Mouse (Mus musculus): Measurements from ENCODE around the gene Mink1. TPM values are rescaled to one million over a fixed set of nuclear protein-coding genes. Genes with fewer than 3 reads are reported as not detected.

The Mink1 gene
- total RNA-seq, 2 experiments from 2014 or later: 45.8 to 49.6 TPM

DNA sequence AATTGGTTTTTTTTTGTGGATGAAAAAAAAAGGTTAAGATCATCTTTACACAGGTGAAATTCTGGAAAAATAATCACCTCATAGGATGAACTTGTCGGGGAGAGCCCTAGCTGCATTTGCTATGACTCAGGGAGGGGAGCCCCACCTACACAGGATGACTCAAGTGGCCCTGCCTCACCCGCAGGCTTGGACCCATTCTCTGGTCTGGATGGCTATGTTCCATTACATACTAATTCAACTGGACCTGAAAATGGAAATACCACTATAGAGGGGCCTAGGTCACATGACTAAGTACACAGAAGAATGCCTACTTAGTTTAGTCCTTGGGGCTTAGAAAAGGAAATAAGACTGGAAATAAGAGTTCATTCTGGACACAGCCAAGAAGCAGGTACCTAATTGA lies 88.7 kb downstream of the Mink1 start:
- DNase-seq (ENCODE audit: low spot score in 2 of 2): no peak

DNA sequence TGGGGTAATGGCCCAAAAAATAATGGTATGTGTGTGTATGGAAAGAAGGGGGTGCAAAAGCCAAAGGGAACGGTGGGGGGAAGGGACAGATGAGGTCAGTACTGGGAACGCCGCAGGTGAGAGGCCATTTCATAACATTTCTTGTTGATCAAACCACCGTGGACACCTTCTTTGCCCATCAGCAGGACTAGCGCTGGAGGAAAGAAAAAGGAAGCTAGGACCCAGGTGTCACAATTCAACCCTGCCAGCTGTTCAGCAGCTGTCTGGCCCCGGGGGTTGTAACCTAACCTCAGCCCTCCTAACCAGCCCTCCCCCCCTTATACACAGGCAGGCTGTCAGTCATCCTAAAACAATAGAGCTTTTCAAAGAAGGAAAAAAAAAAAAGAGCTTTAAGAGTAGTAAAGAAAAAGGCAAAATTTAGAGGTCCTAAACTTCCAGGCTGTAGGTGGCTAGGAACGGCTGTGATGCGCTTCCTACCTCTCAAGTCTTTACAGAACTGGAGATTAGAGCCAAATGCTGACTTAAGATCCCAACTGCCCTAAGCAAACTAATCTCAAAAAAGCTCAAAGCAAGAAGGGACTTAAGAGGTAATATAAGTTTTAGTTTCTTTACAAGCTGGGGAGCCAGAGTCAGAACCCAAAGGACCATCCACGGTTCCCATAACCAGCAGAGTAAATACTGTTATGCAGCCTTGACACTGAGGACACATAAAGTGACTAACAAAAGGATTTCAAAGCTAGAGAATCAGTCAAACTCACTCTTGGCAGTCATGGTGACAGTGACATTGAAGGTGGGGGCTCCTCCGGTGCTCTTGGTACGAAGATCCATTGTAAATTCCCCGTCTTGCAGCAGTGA lies 89.6 kb downstream of the Mink1 start:
- no peak for DNase-seq (ENCODE audit: low spot score in 2 of 2)

DNA sequence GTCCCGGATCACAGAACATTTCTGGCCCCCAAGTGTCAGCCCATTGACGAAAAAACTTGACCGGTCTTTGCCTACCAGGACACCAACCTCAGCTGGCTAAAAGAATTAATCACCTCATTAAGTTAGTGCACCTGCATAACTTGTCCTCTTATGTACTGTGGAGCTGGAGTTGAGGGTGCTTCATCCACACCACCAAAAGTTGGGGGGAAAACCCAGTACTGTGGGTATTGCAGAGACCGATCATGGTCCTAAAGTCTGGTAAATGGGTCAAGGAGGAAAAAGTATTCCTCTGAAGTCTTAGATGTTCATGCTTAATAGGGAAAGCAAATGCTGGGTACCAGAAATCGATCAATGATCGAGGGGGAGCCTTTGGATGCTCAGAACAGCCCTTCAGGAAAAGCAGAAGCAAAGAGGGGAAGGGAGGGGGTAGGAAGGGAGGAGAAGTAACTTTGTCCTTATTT lies 90.2 kb downstream of the Mink1 start:
- DNase-seq (ENCODE audit: low spot score in 2 of 2): no peak

DNA sequence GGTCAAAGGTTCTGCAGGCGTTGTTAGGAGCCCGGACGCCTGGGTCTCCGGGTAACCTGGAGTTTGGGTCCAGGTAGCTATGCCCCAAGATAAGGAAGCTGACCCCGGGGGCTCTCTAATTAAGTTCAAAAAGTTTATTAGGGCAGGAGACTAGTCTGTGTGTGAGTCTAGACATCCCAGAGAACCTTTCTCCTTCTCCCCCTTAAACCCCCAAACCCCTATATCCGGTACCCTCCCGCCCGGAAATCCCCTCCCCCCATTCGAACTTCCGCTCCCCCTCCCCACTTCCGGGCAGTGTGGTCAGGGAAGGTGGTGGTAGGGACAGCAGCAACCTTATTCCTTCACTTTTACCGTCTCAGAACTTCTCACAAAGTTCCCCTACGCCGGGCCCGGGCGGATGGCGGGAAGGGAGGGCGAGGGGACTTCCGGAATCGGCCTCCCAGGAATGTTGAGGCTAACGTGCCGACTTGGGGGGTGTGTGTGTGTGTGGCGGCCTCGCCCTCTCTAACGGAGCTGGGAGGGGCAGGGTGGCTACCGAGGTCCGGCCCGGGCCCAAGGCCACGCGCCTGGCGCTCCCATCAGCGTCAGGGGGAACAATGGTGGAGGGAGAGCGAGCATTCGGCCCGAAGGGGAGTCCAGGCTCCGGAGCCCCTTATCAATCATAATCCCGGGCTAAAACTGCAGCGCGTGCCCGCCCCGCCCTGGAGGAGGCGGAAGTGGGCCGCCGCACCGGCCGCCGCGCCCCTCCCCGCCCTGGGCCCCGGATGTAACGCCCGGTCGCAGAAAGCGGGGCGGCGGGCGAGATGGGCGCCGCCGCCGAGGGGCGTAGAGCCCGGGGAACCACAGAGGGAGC lies 90.9 kb downstream of the Mink1 start:
- DNase-seq (ENCODE audit: low spot score in 2 of 2): peak; percentile 67 to 75

DNA sequence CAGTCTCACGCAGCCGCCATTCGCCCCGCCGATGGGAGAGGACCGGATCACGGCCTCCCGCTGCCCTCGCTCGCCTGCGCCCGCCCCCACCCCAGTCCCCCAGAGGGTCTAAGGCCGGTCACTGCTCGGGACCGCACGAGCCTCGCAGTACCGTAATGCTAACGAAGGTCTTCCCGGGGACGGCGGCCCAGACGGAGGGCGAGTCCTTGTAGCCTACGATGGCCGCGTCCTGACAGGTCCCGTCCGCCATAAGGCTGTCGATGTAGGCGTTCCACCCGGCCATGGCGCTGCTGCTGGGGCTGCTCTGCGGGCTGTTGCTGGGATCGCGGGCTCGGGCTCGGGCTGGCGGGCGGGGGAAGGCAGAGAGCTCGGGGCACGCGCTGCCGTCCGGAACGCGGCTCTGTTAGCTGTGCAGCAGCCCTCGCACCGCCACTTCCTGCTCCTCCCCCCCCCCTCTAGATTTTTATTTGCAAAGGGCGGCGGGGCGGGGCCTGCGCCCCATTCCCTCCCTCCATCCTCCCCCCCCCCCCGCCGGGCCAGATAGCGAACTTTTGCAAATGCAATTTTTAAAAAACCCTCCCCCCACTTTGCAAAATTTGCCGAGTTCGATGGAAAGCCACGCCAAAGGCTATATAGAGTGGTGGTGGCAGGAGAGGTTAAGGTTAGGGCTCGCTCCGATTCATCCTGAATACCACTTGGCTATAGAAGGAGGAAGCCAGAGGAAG lies 91.7 kb downstream of the Mink1 start, which contains the start of gene Pfn1:
Pfn1 (minus strand) TSS at position 447 of the 725 bp plus-strand sequence.
- peak; percentile 74 to 77 for DNase-seq (ENCODE audit: low spot score in 2 of 2)

DNA sequence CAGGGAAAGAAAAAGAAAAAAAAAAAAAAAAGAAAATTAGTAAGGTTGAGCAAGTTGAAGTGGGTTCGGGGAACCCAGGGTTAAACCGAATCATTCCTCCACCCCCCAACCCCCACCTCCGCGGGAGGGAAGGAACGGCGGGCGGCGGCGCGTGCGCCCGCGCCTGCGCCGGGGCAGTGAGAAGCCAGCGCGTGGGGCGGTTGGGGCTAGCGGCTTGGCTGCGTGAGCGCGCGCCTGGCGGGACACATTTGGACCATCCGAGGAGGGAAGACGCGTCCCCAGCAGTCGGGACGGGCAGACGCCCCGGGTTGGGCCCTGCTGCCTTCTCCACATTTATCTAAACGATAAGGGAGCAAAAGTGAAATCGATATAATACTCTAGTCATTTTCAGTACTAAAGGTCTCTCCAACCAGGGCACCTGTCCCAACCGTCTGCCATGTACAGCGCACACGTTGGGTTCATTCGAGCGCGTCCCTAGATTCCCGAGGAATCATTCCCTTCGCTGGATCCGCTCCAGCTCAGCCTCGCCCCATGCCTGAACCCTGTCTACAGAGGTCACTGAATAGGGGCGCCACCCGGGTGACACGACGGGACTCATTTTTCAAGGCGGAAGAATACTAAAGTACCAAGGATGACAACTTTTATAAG lies 92.4 kb downstream of the Mink1 start:
- DNase-seq (ENCODE audit: low spot score in 2 of 2): peak; percentile 80 to 85

DNA sequence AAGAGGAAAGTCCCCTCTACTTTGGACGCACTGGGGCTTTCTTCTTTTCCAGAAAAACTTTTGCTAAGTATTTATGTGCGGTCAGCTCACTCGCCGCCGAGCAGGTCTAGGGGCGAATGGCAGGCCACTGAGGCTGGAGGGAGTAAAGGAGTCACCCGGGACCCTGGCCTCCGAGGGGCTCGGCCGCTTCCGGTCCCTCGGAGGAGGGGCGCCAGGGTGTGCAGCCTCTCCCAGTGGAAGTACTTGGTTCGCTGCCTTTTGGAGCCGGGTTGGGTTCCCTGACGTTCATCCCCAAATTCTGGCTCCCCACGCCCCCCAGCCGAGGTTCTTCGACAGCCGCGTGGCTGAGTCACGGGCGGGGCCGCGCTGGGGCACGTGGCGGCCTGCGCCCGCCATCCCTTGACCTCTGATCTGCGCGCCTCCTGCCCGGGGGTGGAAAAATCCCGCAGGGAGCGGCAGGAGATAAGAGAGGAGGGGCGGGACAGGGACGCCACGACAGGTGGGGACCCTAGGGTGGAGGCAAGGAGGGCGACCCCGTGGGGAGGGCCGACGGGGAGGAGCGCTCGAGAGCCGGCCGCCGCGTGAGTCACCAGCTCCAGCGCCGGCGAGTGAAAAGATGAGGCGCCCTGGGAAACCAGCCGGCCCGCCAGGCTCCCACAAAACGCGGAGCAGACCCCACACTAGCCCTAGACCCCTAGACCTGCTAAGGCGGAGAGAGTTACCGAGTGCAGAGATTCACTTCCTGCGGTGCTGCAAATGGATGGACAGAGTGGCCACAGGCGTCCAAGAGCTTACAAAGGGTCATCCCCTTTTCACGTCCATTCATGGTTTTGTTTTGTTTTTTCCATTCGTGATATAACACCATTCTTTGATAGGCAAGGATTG lies 93.1 kb downstream of the Mink1 start:
- peak; percentile 72 to 77 for DNase-seq (ENCODE audit: low spot score in 2 of 2)

DNA sequence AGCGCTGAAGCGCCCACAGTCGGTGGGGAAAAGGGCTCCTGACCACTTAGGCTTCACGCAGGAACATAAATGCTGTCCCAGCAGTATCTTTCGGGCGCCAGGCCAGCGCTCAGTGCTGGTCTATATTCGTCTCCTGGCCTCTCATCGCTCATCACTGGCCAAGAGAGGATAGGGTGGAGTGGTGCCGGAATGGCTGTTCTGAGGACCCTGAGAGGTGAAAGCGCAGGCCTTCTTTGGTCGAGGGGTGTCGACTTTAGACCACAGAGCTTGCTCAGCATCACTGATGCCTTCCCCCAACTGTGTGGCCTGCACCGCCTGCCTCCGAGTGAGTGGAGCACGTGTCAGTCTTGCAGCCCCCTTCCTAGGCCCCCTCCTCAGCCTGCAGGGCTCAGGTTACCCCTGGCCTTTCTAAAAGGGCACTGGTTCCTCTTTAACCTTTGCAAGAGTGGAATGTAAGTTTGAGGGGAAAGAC lies 93.8 kb downstream of the Mink1 start:
- no peak for DNase-seq (ENCODE audit: low spot score in 2 of 2)

DNA sequence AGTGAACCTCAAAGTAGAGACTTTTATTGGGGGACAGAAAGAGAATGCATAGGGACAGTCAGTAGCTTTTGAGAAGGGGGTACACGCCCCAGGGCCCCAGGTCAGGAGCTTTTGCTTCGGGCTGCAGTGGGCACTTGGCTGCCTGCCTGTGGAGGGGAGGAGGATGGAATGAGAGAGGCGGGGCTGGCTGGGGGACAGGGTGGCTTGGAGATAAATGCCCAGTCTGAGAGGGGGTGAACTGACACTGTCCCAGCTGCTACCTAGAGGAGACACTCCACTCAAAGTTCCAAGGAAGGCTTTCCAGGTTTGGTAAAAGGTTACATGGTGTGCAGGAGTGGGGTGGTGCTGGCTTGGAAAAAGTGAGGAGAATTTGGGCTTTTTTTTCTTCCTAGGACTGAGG lies 94.3 kb downstream of the Mink1 start, which contains the start of gene Eno3:
Eno3 (plus strand) TSS at position 239 of the 400 bp plus-strand sequence.
- DNase-seq (ENCODE audit: low spot score in 2 of 2): no peak

DNA sequence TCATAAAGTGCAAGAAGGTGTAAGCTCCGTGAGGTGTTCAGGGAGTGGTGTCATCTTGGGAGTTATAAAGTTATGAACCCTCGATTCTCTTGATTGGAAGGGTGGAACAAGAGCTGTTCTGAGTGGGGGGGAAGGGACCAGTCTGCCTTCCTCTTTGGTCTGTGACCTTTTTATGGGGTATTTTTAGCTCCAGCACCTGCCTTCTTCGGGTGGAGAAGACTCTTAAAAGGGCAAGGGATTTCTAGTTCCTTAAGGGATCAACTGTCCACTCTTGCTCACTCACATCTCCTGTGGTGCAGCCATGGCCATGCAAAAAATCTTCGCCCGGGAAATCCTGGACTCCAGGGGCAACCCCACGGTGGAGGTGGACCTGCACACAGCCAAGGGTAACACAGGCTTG lies 94.9 kb downstream of the Mink1 start:
- DNase-seq (ENCODE audit: low spot score in 2 of 2): no peak

DNA sequence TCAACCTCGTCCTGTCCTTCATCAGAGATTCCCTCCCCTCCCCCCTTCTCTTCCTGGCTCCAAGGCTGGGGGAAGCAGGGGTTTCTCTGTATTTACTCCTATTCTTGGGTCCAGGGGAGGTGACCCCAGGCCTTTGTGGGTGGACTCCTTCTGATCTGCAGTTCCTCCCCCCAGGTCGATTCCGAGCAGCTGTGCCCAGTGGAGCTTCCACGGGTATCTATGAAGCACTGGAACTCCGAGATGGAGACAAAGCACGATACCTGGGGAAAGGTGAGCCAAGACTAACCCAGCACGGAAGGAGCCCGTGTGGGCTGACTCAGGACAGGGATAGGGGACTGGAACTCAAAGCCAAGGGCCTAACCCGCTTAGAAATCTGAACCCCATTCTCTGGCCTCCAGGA lies 95.3 kb downstream of the Mink1 start:
- no peak for DNase-seq (ENCODE audit: low spot score in 2 of 2)

DNA sequence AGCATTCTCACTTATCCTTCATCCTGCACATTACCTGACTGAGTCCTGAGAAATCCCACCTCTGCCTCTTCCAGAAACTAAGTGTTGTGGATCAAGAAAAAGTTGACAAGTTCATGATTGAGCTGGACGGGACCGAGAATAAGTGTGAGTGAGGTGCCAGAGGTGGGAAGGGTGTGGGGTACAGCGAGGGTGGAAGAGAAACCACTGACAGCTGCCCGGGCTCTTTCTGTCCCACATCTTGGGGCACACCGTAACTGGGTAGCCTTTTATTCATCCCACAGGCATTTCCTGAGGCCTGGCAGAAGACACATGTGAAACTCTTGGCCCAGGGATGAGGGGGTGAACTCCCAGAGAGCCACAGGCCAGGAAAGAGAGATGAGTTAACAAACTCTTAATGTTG lies 95.8 kb downstream of the Mink1 start:
- DNase-seq (ENCODE audit: low spot score in 2 of 2): no peak

DNA sequence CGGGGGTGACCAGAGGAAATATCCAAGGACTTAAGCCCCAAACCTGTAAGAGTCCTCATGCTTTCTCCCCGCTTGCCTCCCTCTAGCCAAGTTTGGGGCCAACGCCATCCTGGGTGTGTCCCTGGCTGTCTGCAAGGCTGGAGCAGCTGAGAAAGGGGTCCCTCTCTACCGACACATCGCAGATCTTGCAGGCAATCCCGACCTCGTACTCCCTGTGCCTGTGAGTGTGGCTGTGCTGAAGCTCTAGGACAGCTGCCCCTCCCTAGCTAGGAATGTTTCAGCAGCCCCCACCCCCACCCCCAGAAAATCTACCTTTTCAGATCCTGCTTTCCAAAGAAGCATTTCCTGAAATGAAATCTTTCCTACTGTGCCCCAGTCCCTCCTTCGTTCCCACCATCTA lies 96.3 kb downstream of the Mink1 start:
- DNase-seq (ENCODE audit: low spot score in 2 of 2): no peak

DNA sequence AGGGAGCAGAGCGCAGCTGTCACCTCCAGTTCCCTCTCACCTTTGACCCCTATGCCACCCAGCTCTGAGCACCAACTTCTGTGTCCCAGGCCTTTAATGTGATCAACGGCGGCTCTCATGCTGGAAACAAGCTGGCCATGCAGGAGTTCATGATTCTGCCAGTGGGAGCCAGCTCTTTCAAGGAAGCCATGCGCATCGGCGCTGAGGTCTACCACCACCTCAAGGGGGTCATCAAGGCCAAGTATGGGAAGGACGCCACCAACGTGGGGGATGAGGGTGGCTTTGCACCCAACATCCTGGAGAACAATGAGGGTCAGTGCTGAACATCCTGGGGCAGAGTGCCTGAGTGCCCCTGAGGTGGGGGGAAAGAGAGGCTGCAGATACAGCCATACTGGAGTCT lies 97.9 kb downstream of the Mink1 start:
- DNase-seq (ENCODE audit: low spot score in 2 of 2): no peak

DNA sequence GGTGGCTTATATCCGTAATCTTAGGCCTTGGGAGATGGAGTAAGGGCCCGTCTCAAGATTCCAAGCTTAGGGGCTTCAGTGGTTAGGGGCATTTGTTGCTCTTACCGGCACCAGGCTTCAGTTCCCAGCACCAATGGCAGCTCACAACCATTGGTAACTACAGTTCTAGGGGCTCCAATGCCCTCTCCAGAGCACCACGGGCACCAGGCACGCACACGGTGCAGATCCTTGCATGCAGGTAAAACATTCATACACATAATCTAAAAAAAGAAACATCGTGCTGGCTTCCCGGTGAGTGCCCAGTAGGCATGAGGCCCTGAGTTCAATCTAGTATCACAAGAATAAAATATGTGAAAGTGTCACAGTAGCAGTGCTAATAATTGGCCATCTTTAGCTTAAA lies 100.4 kb downstream of the Mink1 start:
- DNase-seq (ENCODE audit: low spot score in 2 of 2): no peak

DNA sequence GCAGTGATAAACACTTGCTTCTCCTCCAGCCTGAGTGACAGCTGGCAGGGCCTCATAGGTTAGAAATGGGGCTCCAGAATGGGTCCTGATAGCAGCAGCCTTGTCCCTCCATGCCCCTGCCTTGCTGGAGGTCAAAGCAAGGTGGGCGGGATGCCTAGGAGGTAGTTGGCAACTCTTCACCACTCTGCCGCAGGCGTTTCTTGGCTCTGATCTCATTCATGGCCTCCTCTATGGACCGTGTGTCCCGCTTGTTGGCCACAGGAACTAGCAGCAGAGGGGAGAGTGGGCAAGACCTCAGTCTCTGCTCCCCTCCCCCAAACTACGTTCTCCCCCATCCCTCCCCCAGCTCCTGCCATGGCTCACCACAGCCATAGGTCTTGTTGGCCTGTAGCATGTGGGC lies 101.3 kb downstream of the Mink1 start:
- no peak for DNase-seq (ENCODE audit: low spot score in 2 of 2)
